Mouse (Mus musculus) adrenal gland, postnatal 0 days (tissue): ENCODE measurements around the gene Nf2. TPM values are rescaled to one million over a fixed set of nuclear protein-coding genes. Genes with fewer than 3 reads are reported as not detected.

Experiments used
- microRNA-seq: library from miRNA; unstranded; fragments of <30 nt; microRNA quantifications from one replicate; pipeline ENCODE4, GENCODE M21; 2016; ENCODE audit warnings: borderline replicate concordance; ENCODE audit not compliant: insufficient number of aligned reads
- polyA plus RNA-seq: library from polyadenylated mRNA; unstranded; fragments of >200 nt; fragmentation: Nextera tagmentation; extraction: Ambion mirVana; gene quantifications from 2 replicates; pipeline ENCODE4 v1.2.1, GENCODE M21; 2015

Nf2 gene
- polyA plus RNA-seq = 25.1 and 28.5 TPM in 2 replicates

DNA sequence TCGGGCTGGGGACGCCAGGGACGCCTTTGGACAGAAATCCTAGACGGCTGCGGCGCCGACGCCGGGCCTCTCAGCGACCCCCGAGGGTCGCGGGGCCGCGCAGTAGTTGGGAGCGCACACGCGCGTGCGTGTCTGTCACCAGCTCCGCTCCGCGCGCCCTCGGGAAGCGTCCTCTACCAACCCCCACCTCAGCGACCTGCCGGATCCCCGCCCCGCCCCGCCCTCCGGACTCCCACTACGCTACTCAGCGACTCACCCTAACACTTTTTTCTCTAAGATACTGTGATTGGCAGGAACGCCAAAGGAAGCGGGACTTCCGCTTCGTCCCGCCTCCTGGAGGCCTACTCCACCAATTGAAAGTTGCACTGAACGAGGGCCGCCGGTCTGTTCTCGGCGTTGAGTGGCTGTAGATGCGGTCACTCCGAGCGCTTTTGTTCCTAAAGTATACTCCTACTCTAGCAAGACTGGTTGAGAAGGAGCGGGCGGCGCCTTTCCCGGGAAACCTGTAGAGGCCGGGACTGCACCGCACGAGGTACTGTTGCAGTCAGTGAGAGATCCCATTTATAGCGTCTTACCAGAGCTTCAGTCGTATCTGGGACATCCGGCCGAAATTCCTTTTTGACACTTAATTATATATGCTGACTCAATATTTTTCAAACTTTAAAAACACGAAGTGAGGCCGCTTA is at the start of gene Nf2:
Gene Nf2 (minus strand): TSS at position 279 of the 686 bp plus-strand sequence.

DNA sequence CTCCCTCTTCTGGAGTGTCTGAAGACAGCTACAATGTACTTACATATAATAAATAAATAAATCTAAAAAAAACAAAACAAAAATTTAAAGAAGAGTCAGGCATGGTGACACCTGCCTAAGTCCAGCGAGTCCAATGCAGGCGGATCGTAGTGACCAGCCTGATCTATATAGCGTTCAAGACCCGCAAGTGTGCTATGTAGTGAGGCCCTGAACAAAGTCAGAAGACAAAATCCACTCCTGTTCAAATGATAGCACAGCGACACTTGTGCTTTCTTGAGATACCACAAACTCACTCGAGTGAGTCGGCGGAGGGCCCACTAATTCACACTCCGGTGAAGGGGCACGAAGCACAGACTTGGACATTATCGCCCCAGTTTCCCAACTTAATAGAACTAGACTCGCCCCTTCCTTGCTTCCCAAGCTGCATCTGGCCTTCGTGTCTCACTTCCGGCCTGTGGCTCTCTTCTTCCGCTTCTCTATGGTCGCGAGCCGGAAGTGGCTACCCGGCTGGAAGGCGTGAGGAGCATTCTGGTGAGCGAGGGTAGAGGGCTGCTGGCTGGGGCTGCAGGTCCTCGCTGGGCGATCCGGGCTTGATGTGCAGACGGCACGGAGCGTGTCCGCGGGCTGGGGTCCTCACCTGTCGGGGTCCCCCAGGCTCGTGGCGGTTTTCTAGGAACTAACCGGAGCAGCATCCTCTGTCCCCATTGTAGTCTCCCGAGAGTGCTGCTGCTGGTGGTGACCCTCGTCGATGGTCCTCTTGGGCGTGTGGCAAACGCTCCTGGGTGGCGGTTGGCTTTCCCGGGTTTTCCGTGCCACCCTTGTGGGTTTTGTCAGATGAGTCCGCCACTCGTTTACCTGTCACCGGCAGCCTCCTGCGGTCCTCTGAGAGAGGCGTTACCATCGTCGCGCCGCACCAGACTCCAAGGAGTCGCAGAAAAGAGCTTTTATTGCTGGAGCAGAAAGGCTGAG is 45.8 kb upstream of the Nf2 start, which contains the start of gene Thoc5:
Gene Thoc5 (plus strand): TSS at position 473 of the 969 bp plus-strand sequence.

GRCm38 (mm10) chr11:4873755-4874475 is 24.6 kb upstream of the Nf2 start, which contains the start of gene Nipsnap1:
TSS of gene Nipsnap1 (plus strand) at chr11:4873951.

DNA sequence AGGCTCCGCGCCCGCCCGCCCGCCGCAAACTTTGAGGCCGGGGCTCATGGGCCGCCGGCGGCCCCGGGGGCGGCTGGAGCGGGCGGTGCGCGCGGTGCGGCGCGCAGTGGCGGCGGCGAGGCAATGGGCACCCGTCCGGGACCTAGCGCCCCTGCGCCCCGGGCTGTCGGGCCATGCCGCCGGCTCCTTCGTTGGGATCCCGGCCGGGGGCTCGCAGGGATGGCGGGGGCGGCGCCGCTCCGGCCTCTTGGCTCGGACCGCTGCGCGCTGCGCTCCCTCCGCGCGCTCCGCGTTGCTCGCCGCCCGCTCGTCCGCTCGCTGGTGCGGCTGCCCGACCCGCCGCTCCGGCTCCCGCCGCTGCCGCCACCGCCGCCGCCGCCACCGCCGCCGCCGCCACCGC is 102.6 kb downstream of the Nf2 start, which contains the start of gene Cabp7:
Gene Cabp7 (minus strand): TSS at position 46 of the 400 bp plus-strand sequence.

Small RNA genes lying within 50 kb of the gene (microRNA-seq; reads per million reads assigned to microRNA genes)
- not detected for gene Mir6918

Other genes with a start within 250 kb of the Nf2 start
- gene Gm11032, start 229.5 kb downstream of the Nf2 start, polyA plus RNA-seq = not detected in 2 replicates
- gene Ascc2, start 211.8 kb downstream of the Nf2 start, polyA plus RNA-seq = 16.7 and 25.0 TPM in 2 replicates
- 1,531 and 1,840 TPM in 2 replicates for gene Uqcr10, start 145.2 kb downstream of the Nf2 start, polyA plus RNA-seq
- gene Zmat5, start 144.9 kb downstream of the Nf2 start, polyA plus RNA-seq = 85.8 and 89.4 TPM in 2 replicates
- gene Cabp7, start 102.8 kb downstream of the Nf2 start, polyA plus RNA-seq = 0.24 and 0.32 TPM in 2 replicates
- 36.6 and 43.3 TPM in 2 replicates for gene Nipsnap1, start 24.4 kb upstream of the Nf2 start, polyA plus RNA-seq
- gene Thoc5, start 45.8 kb upstream of the Nf2 start, polyA plus RNA-seq = 15.3 and 19.4 TPM in 2 replicates
- 1.9 and 3.8 TPM in 2 replicates for gene Nefh, start 98.5 kb upstream of the Nf2 start, polyA plus RNA-seq
- 33.0 and 48.1 TPM in 2 replicates for gene Ap1b1, start 137.3 kb upstream of the Nf2 start, polyA plus RNA-seq
- 2.9 TPM in 2 replicates for gene Rasl10a, start 208.6 kb upstream of the Nf2 start, polyA plus RNA-seq
- 33.8 and 45.0 TPM in 2 replicates for gene Gas2l1, start 215.8 kb upstream of the Nf2 start, polyA plus RNA-seq
- gene Rhbdd3, start 249.4 kb upstream of the Nf2 start, polyA plus RNA-seq = 24.6 and 34.5 TPM in 2 replicates
- gene Ewsr1, start 249.7 kb upstream of the Nf2 start, polyA plus RNA-seq = 196 and 312 TPM in 2 replicates